Mouse (Mus musculus) ES-Bruce4 (cell line): ENCODE results near the gene Retsat.

Experiments
- CTCF ChIP-seq: IDR thresholded peaks from one replicate; pipeline ENCODE4 v1.8.1; 2011; ENCODE audit warnings: low read depth, low read length
- POLR2A ChIP-seq: IDR thresholded peaks from one replicate; pipeline ENCODE4 v1.8.1; 2011; ENCODE audit warnings: low read length; ENCODE audit not compliant: insufficient read depth

GRCm38 (mm10) chr6:72550025-72550424 is 48.2 kb upstream of the Retsat start:
- TF ChIP-seq POLR2A (no peak), CTCF (no peak)
